Mouse (Mus musculus): ENCODE data around the gene 4933402J07Rik. TPM values are rescaled to one million over a fixed set of nuclear protein-coding genes. Genes with fewer than 3 reads are reported as not detected.

The 4933402J07Rik gene
- polyA plus RNA-seq, 1 experiment from 2014 or later, result not detected

DNA sequence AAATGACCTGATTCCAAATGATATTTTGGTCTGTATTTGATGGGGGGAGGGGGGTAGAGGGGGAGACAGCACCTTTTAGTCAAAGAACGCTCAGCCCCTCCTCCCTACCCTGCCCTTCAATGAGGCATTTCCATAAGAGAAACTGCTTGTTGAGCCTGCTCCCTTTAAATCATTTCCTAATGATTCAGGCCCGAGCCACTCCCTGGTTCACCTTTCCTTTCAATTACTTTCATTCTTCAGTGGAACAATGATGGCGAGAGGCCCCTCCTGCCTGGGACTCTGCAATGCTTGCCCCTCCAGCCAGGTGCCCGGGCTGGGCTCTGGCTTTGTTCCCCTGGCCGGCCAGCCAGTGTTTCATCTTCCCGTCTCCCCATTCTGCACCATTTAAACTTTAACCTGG lies 66.0 kb downstream of the 4933402J07Rik start:
- no peak overlapping the region for H3K4me3 ChIP-seq (replicated peaks)
- H3K27ac ChIP-seq, result peak overlapping the region; percentile 30; the same call in 1 of the 2 replicates
- WGBS, result 31% methylated on average over 6 of the region's 6 CpGs
- H3K4me1 ChIP-seq, result peaks cover 11% of the 10 kb centered on the region
- no peak for ATAC-seq (replicated peaks; ENCODE audit: low FRiP score)
- no peak overlapping the region for H3K4me2 ChIP-seq
- H3K36me3 ChIP-seq, result no peaks in the 10 kb centered on the region
- H3K9me3 ChIP-seq (replicated peaks), result no peaks in the 10 kb centered on the region
- no peaks in the 10 kb centered on the region for H3K27me3 ChIP-seq
- no peak overlapping the region for H3K9ac ChIP-seq

DNA sequence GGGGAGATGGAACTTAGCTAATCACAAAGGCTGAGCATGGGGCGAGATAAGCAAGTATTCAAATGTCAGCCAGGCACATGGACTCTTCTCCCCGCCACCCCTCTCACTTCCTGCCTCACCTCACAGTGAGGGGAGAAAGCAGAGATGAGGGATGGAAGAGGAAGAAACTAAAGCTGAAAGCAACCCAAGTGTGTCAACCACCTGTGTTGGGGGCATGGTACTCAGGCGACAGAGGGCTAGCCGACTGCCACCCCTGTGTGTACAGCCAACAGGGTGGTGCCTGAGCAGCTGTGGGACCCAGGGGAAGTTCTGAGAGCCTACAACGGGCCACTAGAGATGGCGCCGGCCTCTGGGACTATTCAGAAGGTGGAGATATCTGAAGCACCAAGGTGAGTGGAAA lies 68.1 kb downstream of the 4933402J07Rik start:
- H3K9me3 ChIP-seq (replicated peaks), result no peaks in the 10 kb centered on the region
- ATAC-seq (replicated peaks; ENCODE audit: low FRiP score), result no peak
- H3K4me2 ChIP-seq, result no peak overlapping the region
- H3K9ac ChIP-seq, result no peak overlapping the region
- 80% methylated on average over 7 of the region's 7 CpGs for WGBS
- no peaks in the 10 kb centered on the region for H3K36me3 ChIP-seq
- H3K4me1 ChIP-seq, result peaks cover 20% of the 10 kb centered on the region
- H3K4me3 ChIP-seq (replicated peaks), result no peak overlapping the region
- no peaks in the 10 kb centered on the region for H3K27me3 ChIP-seq
- no peak overlapping the region for H3K27ac ChIP-seq

- Histone ChIP-seq H3K36me3 (no peaks in the 10 kb centered on the region), H3K4me2 (peak overlapping the region; percentile 30), H3K27ac (peak overlapping the region; percentile 73), H3K4me1 (peaks cover 10% of the 10 kb centered on the region; the same call in 1 of the 2 replicates), H3K9ac (no peak overlapping the region), H3K4me3 (replicated peaks) (no peak overlapping the region), H3K27me3 (no peaks in the 10 kb centered on the region), H3K9me3 (replicated peaks) (no peaks in the 10 kb centered on the region)
- 60% methylated on average over 11 of the region's 11 CpGs for WGBS
- 0 out of 2 replicates have a peak, but pooled peaks have one; percentile 53 for ATAC-seq (replicated peaks; ENCODE audit: low FRiP score)
These were observed 72.6 kb downstream of the 4933402J07Rik start for GRCm38 (mm10) chr8:87636226-87636742.

Other genes with a start within 250 kb of the 4933402J07Rik start
- not detected in 2 replicates for gene Cbln1, start 91.2 kb upstream of the 4933402J07Rik start, polyA plus RNA-seq (2015; fragmentation: Nextera tagmentation; extraction: Ambion mirVana)

All from kidney, embryonic 15.5 days (tissue).